Mouse (Mus musculus) urinary bladder, adult 18-20 months (tissue): ENCODE results near the gene Cdhr3.
"Not testable (repeated sequence)": the region's sequence is repeated elsewhere in the genome, so short reads cannot be mapped to it uniquely, and the experiment has no call there.

Experiments
- DNase-seq, 2 experiments: peaks; one replicate each; pipeline ENCODE4 v3.0.0; 2022; ENCODE audit warnings: low spot score in 2 of 2, mixed read lengths in 2 of 2

Cdhr3 gene

DNA sequence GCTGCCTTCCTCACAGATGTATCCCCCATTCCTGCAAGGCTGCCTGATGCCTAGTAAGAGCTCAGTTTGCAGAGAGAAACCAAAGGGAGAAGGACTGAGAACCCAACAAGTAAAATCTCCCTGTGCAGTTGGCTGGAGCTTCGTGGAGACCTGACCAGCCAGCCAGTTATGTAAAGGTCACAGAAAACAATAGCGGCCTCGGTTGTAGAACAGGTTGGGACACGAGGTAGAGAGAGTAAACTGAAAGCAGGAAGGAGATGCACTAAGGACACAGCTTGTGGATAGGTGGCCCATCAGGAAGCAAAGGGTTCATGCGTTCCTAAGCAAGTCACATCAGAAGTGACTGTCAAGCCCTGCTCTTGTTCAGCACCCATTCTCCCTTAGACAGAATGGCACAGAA, 86.8 kb downstream of the Cdhr3 start:
- DNase-seq: peak in 1 of 2 experiments; percentile 65

DNA sequence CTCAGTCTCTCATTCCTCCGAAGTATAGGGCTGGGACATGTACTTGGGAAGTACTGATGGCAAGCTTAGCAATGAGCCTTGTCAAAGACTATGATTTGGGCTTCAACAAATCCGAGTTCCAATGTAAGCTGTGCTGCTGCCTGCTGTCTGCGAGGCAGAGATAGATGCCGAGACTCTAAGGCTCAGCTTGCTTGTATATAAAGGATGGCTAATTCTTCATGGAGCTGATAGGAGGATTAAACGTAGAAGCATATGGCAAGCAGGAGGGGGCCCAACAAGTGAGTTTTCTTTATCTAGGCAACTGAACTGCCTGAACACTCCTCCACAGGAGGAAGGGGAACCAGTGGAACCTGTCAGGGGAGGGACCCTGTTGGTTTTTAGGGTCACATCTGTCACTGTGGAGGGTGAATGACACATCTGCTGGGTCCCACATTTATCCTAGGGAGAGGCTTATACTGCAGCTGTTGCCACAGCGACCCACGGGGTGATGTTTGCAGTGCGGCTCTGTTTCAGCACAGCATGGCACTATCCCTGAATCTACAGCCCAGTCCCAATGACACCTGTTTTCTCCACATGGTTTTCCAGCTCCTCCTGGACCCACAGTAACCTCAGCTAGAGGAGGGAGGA, 89.2 kb downstream of the Cdhr3 start:
- DNase-seq: no peak

- DNase-seq: no peak
Measured at GRCm38 (mm10) chr12:33000402-33000801, 92.3 kb downstream of the Cdhr3 start.

- DNase-seq: not testable (repeated sequence)
Measured at GRCm38 (mm10) chr12:32999778-33000177, 92.9 kb downstream of the Cdhr3 start.

- no peak for DNase-seq
Measured at GRCm38 (mm10) chr12:32998766-32999165, 93.9 kb downstream of the Cdhr3 start.

DNA sequence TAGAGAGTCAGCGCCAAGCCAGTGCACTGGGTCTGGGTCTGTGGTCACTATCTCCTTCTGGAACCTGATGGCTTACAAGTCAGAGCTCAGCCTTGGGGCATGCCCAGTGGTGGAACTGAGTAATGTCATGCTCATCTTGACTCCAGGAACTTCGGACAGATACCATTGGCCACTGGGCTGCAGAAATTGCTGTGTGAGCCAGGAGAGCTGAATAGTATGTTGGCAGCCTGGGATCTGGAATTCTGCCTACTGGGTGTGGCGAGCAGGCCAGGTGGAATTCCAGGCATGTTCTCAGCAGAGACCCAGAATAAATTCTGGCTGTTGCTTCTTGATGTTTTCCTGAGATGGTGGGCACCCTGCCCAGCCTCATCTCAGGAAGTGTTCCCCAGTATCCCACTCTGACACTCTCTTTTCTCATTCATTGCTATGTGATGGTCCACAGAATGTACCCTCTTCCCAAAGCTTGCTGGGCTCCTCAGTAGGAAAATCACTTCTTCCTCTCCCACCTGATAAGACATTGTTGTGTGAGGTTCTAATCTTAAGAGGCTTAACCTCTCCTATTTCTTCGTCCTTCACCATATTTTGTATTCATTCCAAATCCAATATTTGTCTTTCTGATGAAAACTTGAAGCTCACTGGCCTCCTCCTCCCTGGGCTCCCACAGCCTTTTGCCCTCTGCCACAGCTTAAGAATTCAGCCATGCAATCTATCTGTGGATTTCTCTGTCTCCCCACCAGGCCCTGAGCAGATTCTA, 97.4 kb downstream of the Cdhr3 start:
- DNase-seq: no peak

GRCm38 (mm10) chr12:32994081-32994480, 98.6 kb downstream of the Cdhr3 start:
- no peak for DNase-seq

- no peak for DNase-seq
Measured at GRCm38 (mm10) chr12:32989731-32990130, 102.9 kb downstream of the Cdhr3 start.

- no peak for DNase-seq
Measured at GRCm38 (mm10) chr12:32986284-32986683, 106.4 kb downstream of the Cdhr3 start.
